Mouse (Mus musculus) embryo, embryonic 11 days (tissue): Measurements from ENCODE around the gene Gm21800.
"Not testable (repeated sequence)": the region's sequence is repeated elsewhere in the genome, so short reads cannot be mapped to it uniquely, and the experiment has no call there.

Source experiments
- DNase-seq: peaks from one replicate; pipeline ENCODE4 v3.0.0-alpha.2; 2015

Gene Gm21800

DNA sequence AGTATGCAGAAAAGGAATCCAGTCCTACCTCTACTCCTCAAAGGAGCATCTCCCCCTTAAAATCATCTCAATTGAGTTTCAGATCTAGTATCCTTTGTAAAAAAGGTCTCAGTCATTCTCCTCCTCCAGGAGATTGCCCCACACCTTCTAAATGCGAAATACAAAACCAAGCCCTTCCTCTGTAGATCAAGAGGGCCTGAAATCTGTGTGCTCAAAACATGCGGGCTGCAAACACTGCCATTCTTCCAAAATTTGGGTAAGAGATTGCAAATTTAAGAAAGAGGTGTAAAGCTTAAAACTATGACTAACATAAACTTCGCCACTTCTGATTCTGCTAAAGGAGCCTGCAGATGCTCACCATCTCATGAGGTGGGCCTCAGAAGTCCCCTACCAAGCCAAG is at the start of gene Gm21800:
TSS of gene Gm21800 (plus strand) at position 301 of the 400 bp plus-strand sequence.
- DNase-seq = not testable (repeated sequence)
